Mouse (Mus musculus) kidney, postnatal 25 days (tissue): Measurements from ENCODE around the gene Tiprl.

ENCODE experiments used
- DNase-seq, 2 experiments: peaks; one replicate each; pipeline ENCODE4 v3.0.0; 2021; ENCODE audit warnings: mixed read lengths in 2 of 2

The Tiprl gene

DNA sequence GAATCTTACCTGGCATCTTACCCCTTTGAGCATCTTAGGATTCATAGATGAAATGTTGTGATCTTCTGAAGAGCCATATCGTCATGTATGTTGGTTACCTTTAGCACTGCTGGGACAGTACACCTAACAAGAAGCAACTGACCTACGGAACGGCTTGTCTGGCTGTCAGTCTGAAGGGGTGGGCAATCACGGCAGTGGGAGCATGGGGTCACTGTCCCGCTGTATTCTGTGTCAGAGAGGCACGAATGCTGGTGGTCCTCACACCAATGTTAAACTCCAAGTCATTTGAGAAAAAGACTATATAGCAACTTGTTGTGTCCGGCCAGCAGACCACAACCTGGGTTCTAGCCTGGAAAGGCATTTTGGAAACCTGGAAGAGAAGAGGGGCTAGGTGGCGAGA is 65.5 kb downstream of the Tiprl start:
- no peak for DNase-seq

GRCm38 (mm10) chr1:165170157-165170556 is 66.6 kb downstream of the Tiprl start:
- DNase-seq = no peak

DNA sequence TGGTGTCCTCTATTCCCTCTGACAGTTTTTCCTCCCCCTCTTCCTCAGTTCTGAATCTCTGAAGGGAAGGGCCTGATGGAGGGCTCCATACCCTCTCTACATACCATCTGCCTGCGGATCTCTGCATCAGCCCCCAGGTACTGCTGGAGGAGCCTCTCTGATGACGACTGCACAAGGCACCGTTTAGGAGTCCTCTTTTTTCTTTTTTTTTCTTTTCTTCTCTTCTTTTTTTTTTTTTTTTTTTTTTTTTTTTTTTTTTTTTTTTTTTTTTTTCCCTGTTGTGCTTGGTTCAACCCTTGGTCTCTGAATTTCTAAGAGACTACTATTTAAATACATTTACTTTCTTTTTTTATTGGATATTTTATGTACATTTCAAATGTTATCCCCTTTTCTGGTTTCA is 67.3 kb downstream of the Tiprl start:
- no peak for DNase-seq

DNA sequence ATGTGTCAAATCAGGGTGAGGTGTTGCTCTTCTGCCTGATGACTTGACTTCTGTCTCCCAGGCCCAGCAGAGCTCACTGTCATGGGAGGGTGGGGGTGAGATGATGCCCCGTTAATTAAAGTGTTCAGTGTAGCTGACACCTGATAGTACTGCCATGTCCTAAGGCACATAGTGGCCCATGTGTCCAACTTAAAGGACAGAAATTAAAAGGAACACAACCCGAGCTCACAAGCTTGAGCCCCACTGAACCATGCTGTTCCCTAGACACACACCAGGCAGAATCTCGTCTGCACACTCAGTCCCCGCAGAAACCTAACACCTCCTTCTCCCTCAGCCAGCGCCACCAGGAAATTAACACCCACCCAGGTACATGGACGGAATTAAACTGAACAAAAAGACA is 71.9 kb downstream of the Tiprl start:
- no peak for DNase-seq
